Mouse (Mus musculus) embryo, embryonic 10.5 days (tissue): ENCODE results near the gene Cfap221.
A peak's percentile ranks its signal among the peaks of the same experiment; 100 is the strongest.

Source experiments
- DNase-seq: peaks from one replicate; pipeline ENCODE4 v3.0.0-alpha.2; 2015; ENCODE audit warnings: low spot score

Cfap221 gene

DNA sequence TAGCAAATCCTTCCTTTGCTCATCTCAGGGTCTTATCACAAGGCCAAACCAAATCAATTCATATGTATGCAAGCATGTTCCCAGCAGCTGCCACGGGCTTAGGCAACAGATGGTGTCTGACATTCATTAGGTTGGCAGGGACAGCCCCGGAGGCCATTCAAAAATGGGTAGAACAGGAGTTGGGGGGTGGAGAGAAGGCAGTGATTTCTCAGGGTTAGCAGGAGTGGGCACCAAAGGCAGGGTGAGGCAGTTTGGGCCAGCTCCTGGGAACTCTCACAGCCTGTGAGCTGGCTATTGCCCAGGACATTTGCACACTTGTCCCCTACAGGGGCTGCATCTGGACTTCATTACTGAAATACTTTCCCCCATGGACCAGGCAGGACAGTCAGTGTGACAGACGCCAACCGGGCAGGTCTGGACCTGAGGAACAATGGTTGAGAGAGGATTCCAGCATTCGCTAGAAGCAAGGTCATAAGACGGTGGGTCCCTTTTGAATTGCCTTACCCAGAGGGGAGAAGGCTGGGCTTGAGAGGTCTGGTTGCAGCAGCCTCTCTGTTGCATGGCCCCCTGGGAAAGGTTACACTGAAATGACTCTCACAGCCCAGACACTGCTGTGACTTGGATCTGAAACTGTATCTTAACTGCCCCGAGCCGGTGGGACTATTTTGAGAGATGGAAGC is 94.3 kb downstream of the Cfap221 start:
- peak; percentile 39 for DNase-seq

DNA sequence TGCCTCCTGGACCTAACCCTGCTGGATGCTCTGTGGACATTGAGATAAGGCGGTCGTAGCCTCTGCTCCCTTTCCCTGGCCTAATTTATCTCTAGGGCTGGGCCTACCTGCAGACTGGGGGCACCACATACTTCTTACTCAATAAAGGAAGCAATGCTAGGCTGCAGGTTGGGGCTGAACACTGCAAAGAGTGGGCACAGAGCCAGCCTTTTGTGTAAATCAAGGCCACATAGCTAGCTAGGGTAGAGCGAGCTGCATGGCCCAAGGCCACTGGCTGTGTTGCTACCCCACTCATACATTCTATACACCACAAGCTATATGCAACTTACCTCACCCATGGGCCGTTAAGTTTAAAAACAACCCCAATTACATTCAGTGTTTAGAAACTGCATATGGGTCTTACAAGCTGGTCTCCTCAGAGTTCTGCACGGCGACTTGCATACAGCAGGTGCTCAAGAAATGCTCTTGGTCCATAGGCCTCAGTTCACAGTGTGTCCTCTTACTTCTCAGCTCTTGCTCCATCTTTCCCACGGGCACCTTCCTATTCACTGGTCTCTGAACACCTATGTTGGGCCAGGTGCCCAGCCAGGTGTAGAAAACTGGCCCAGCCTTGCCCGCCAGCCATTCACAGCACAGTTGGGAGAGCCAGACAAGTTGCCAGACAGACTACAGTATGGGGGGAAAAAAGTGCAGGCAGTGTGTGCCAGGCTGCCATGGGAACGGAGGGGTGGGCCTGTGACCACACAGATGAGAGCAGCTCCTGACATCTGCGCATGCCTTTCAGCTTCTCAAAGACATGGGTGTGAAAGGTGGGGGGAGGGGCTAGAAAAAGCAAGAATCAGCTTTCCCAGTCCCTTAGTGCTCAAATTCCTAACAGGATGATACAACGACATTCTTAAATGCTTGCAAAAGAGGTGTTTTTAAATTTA is 97.6 kb downstream of the Cfap221 start:
- DNase-seq, result peak; percentile 32

DNA sequence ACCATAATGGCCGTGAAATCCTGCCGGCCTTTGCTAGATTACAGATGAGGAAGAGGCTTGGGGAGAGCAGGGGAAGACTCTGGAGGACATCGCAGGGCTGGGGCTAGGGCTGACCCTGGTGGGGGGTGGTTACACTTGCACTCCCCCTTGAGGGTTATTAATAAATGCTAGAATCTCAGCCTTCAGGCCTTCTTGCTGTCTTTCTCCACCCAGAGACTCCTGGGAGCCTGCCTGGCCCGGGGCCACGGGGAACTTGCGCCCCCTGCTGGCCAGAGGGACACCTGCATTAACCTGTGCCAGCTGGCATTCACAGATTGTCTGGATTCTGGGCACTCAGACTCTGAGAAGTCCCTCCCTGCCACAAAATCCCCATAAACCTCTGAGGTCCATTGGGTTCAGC is 102.1 kb downstream of the Cfap221 start:
- DNase-seq, result peak; percentile 73

DNA sequence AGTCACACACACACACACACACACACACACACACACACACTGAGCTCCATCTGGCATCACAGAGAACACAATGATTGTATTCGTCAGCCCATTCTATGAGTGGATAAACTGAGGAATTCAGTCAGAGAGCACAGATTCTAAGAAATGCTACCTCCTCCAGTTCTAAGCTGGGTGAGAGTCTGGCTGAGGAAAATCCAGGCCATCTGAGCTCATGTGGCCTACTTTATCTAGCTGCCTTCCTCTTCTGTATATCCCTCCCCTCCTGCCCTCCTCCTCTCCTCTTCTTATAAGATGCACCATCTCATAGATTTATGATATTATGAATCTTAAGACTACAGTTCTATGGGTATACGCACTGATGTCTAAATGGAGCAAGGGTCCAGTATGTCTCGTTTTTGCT is 103.4 kb downstream of the Cfap221 start:
- DNase-seq, result no peak

DNA sequence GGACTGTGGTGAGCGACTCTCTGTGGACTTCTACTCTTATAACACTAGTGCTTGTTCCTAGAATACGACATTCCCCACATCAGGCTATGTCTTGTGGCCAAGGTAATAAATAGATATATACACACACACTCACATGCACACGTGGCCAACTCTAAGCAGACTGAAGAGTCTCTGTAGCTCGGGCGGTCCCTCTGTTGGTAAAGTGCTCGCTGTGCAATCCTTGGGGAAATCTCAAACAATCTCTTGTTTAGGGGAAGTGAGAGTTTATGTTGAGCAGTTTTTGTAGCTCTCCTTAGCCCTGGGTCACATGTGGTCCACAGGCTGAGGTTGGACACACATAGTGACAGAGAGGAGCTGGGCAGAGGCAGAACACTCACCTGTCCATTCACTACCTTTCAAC is 104.1 kb downstream of the Cfap221 start:
- no peak for DNase-seq

DNA sequence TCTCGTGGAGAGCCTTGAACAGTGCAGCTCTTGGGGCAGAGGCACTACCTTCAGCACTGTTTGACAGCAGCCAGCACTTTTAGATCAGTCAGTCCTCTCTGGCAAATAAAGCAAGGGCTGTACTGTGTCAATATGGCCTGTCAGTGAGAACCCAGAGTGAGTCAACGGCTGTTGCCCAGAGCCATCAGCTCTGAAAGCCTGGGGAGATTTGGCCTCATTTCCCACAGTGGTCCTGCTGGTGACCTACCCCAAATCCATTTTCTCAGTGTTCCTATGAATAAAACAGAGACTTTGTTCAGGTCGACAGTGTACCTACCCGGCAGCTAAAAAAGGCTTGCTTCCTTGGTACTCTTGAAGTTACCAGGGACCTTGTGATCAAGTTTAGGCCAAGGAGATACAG is 105.2 kb downstream of the Cfap221 start:
- no peak for DNase-seq

DNA sequence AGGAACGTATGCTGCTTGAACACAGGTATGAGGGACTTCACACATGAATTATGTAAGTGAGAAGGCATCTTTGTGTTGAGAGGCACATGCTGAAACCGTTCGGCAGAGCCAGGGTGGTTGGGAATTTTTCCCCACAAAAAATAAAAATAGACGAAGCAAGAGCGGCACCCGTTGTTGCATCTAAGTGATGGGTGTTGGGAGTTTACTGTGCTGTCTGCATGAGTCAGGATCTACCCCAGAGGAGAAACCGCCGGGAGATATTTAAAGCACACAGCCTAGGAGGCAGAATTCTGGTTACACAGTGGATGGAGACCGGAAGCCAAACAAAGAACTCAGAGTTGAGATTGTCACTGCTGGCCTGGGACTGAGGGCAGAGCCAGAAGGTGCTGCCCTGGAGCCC is 105.9 kb downstream of the Cfap221 start:
- DNase-seq, result no peak

DNA sequence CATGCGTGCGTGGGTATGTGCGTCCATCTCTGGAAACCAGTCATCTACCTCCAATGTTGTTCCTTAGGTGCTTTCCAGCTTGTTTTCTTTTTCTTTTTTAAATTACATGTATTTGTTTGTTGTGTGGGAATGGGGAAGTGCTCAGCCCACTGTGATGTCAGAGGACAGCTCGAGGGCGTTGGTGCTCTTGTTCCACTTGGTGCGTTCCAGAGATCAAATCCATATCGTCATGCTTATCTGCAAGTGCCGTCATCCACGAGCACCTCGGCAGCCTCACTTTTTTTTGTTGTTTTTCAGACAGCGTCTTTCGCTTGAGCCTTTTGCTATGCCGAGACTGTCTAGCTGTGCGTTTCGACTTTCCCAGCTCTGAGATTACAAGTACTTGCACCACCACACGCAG is 107.7 kb downstream of the Cfap221 start:
- DNase-seq, result no peak

DNA sequence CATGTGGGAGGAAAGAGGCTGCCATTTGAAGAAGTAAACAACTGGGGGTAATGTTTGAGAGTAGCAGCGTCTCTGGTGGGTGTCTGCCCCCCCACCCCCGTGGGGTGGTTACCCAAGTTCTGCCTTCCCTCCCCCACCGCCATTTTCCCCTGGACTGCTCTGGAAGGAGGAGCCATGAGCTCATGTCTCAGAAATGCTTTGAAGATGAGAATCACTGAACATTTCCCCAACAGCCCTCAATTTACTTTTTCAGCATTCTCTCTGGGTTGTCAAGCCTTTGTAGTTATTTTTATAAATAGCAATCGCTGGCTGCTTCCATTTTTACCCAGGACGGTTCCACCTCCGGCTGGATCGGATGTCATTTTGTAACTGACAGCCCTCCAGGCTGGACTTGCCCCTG is 110.7 kb downstream of the Cfap221 start:
- no peak for DNase-seq

DNA sequence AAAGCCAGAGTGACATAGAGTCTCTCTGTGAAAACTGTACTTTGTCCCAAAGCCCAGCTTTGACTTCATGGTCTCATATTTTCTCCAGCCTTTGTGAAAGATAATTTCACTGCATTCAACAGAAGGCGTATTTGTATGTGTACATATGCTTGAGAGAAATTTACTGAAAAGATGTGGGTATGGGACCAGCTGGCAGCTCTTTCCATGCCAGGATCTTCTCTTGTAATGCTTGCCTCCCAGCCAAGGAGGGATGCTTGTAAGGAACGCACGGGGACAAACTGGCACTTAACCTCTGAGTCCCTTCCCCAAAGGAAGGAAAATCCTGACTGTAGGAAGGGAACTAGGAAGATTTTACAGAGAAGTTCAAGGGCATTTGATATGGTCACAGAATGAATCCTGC is 112.8 kb downstream of the Cfap221 start:
- DNase-seq, result no peak

DNA sequence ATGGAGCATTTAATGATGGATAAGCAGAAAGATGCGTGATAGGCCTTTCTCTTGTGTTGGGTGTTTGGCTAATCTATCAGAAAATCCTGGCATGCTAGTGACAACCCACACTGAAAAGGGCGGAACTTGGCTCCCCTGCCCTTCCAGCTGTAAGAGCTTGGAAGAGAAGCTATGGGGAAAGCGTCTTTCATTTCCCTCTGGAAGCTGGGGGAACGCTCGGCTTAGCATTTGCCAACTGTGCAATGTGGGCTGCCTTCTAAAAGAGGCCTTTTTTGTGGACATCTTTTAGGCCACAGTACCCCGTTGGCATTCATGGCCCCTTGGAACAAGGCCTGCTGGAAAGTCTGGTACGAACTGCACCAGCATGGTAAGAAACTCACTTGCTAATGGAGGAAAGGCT is 118.1 kb downstream of the Cfap221 start:
- DNase-seq, result no peak

DNA sequence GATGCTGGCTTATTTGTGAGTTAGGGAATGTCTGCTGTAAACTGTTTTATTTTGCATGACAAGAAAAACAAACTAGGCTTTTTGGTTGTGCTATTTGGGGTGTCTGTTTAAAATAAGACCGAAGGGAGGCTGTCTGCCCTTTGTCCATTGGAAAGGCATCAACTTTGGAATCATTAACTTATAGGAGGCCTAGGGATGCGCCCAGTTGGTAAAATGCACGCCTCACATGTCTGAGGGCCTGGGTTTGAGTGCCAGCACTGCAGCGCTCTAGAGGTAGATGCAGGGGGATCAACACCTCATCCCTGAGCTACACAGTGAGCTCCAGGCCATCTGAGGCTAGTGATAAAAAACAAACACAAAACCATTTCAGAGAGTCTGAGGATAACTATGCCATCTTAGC is 119.6 kb downstream of the Cfap221 start:
- no peak for DNase-seq
